Mouse (Mus musculus) megakaryocyte, embryonic 14.5 days (primary cell): Measurements from ENCODE around the gene Cbx7.

Experiments
- FLI1 ChIP-seq: IDR thresholded peaks from 2 replicates; pipeline ENCODE4 v1.6.1; 2012; ENCODE audit warnings: low read length, inconsistent platforms, mixed read lengths
- GATA1 ChIP-seq: IDR thresholded peaks from 3 replicates; pipeline ENCODE4 v1.6.1; 2012; ENCODE audit warnings: mixed read lengths, low read length, inconsistent platforms, borderline replicate concordance

- TF ChIP-seq GATA1 (no peak), FLI1 (no peak)
Observed at GRCm38 (mm10) chr15:79878725-79879136, 92.2 kb downstream of the Cbx7 start.
